Mouse (Mus musculus): ENCODE measurements at regions not wholly inside any gene's neighbourhood (a gene's known extent, or its start where the extent isn't known, plus 50 kb on each side); places are given as distances from the start of the nearest gene placed in this dataset.
A peak's percentile ranks its signal among the peaks of the same experiment; 100 is the strongest.

GRCm38 (mm10) chr4:93830701-93831100 is 495.4 kb upstream of the Tusc1 start:
- no peak for ATAC-seq
- Histone ChIP-seq H3K4me1 (ENCODE audit: control insufficient read depth, insufficient read depth, low read length) (no peaks in the 10 kb centered on the region), H3K27ac (ENCODE audit: low read length) (no peak overlapping the region), H3K4me3 (ENCODE audit: low read depth, low read length) (no peak overlapping the region), H3K36me3 (ENCODE audit: control insufficient read depth, insufficient read depth, low read length) (no peaks in the 10 kb centered on the region), H3K27me3 (ENCODE audit: control insufficient read depth, insufficient read depth, low read depth, low read length) (no peaks in the 10 kb centered on the region), H3K9me3 (replicated peaks; ENCODE audit: control insufficient read depth, low read length, poor library complexity, severe bottlenecking) (no peaks in the 10 kb centered on the region), H3K4me2 (ENCODE audit: low read length) (no peak overlapping the region), H3K9ac (ENCODE audit: low read depth, low read length) (no peak overlapping the region)

DNA sequence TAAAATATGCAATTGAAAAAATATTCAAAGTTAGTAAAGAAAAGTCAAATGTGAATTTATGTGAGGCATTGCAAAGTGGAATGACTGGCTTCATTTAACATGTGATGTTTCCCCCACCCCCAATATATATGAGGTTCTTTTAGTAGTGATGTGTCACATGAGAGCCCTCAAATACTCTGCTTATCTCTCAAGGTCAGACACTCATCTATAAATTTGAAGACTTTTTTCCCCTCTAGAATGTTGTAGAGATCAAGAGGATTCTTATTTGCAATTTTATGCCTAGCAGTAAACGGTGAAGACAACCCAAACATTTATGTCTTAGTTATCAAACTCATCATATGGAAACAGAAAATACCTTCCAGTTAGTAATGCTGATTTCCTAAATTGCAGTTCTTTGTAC is 457.8 kb upstream of the Tusc1 start:
- ATAC-seq, result no peak
- Histone ChIP-seq H3K9me3 (replicated peaks; ENCODE audit: control insufficient read depth, low read length, poor library complexity, severe bottlenecking) (no peaks in the 10 kb centered on the region), H3K36me3 (ENCODE audit: control insufficient read depth, insufficient read depth, low read length) (no peaks in the 10 kb centered on the region), H3K27me3 (ENCODE audit: control insufficient read depth, insufficient read depth, low read depth, low read length) (no peaks in the 10 kb centered on the region), H3K4me3 (ENCODE audit: low read depth, low read length) (no peak overlapping the region), H3K27ac (ENCODE audit: low read length) (no peak overlapping the region), H3K4me2 (ENCODE audit: low read length) (no peak overlapping the region), H3K4me1 (ENCODE audit: control insufficient read depth, insufficient read depth, low read length) (no peaks in the 10 kb centered on the region), H3K9ac (ENCODE audit: low read depth, low read length) (no peak overlapping the region)
- WGBS, result 78% methylated on average over 1 of the region's 1 CpGs

DNA sequence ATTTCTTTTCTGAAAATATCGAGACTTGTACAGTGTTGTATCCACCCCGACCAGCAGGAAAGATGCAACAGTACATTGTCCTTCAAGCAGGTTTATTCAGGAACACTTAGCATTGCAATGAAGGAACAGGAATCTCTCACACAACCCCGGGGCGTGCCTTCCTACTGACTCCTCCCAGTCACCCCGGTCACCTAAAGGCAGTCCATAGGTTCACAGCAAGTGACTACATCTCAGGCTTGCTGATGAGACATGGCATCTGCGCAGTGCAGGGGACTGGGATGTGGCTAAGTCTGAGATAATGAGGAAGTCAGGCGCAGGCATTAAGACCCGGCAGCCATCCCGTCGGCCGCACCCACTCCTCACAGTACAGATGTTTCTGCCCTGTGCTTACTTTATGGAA is 454.8 kb upstream of the Tusc1 start:
- no peak overlapping the region for H3K9ac ChIP-seq (ENCODE audit: low read depth, low read length)
- H3K4me3 ChIP-seq (ENCODE audit: low read depth, low read length), result no peak overlapping the region
- no peaks in the 10 kb centered on the region; the same call in 1 of the 2 replicates for H3K9me3 ChIP-seq (replicated peaks; ENCODE audit: control insufficient read depth, low read length, poor library complexity, severe bottlenecking)
- 78% methylated on average over 11 of the region's 11 CpGs for WGBS
- H3K27ac ChIP-seq (ENCODE audit: low read length), result no peak overlapping the region
- H3K36me3 ChIP-seq (ENCODE audit: control insufficient read depth, insufficient read depth, low read length), result no peaks in the 10 kb centered on the region
- H3K27me3 ChIP-seq (ENCODE audit: control insufficient read depth, insufficient read depth, low read depth, low read length), result no peaks in the 10 kb centered on the region
- H3K4me2 ChIP-seq (ENCODE audit: low read length), result no peak overlapping the region
- H3K4me1 ChIP-seq (ENCODE audit: control insufficient read depth, insufficient read depth, low read length), result no peaks in the 10 kb centered on the region
- ATAC-seq, result no peak

- H3K9me3 ChIP-seq (replicated peaks; ENCODE audit: control insufficient read depth, low read length, poor library complexity, severe bottlenecking), result no peaks in the 10 kb centered on the region
- H3K36me3 ChIP-seq (ENCODE audit: control insufficient read depth, insufficient read depth, low read length), result no peaks in the 10 kb centered on the region
- H3K4me1 ChIP-seq (ENCODE audit: control insufficient read depth, insufficient read depth, low read length), result no peaks in the 10 kb centered on the region
- no peaks in the 10 kb centered on the region for H3K27me3 ChIP-seq (ENCODE audit: control insufficient read depth, insufficient read depth, low read depth, low read length)
- no peak overlapping the region for H3K4me2 ChIP-seq (ENCODE audit: low read length)
- no peak overlapping the region for H3K4me3 ChIP-seq (ENCODE audit: low read depth, low read length)
- no peak for ATAC-seq
- H3K27ac ChIP-seq (ENCODE audit: low read length), result no peak overlapping the region
- no peak overlapping the region for H3K9ac ChIP-seq (ENCODE audit: low read depth, low read length)
- WGBS, result 93% methylated on average over 2 of the region's 2 CpGs
Observed at GRCm38 (mm10) chr4:93754497-93754896, 419.2 kb upstream of the Tusc1 start.

DNA sequence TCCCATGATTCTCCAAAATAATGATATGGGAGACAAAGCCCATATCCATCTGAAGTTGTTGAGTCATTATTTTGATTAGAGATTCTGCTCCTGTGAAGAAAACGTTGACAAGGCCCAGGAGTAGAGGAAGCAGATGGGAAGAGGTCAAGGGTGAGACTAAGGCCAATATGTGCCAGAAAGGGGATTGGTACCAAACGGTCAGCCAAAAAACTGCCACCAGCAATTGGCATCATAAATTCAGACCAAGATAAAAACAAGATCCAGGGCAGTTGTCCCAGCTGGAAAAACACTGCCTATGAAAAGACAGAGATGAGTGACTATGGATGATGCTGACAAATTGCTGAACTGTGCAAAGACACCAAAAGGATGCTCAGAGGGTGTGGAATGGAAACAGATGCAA is 411.0 kb upstream of the Tusc1 start:
- Histone ChIP-seq H3K9me3 (replicated peaks; ENCODE audit: control insufficient read depth, low read length, poor library complexity, severe bottlenecking) (no peaks in the 10 kb centered on the region), H3K36me3 (ENCODE audit: control insufficient read depth, insufficient read depth, low read length) (no peaks in the 10 kb centered on the region), H3K4me3 (ENCODE audit: low read depth, low read length) (no peak overlapping the region), H3K27me3 (ENCODE audit: control insufficient read depth, insufficient read depth, low read depth, low read length) (no peaks in the 10 kb centered on the region), H3K4me2 (ENCODE audit: low read length) (no peak overlapping the region), H3K9ac (ENCODE audit: low read depth, low read length) (no peak overlapping the region), H3K4me1 (ENCODE audit: control insufficient read depth, insufficient read depth, low read length) (no peaks in the 10 kb centered on the region), H3K27ac (ENCODE audit: low read length) (no peak overlapping the region)
- ATAC-seq, result no peak
- WGBS, result 79% methylated on average over 2 of the region's 2 CpGs

DNA sequence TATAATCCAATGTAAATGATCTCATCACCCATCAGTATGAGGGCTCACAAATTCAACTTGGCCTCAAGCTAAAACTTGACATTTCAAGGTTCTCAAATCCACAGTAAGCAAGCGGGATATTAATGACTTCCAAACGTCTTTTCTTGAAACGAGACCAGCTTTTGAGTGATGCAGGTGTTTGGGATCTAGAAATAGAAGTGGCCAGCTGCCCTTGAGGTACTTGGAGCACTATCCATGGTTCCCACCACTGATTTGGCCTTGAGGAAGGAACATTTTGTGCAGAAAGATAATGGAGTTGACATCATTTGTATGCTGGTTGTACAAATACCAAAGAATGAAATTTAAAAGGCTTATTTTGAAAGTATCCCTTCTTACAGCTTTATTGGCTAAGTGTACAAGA is 378.4 kb upstream of the Tusc1 start:
- Histone ChIP-seq H3K9ac (ENCODE audit: low read depth, low read length) (no peak overlapping the region), H3K4me1 (ENCODE audit: control insufficient read depth, insufficient read depth, low read length) (no peaks in the 10 kb centered on the region), H3K27ac (ENCODE audit: low read length) (no peak overlapping the region), H3K36me3 (ENCODE audit: control insufficient read depth, insufficient read depth, low read length) (no peaks in the 10 kb centered on the region), H3K4me3 (ENCODE audit: low read depth, low read length) (no peak overlapping the region), H3K27me3 (ENCODE audit: control insufficient read depth, insufficient read depth, low read depth, low read length) (no peaks in the 10 kb centered on the region), H3K4me2 (ENCODE audit: low read length) (no peak overlapping the region), H3K9me3 (replicated peaks; ENCODE audit: control insufficient read depth, low read length, poor library complexity, severe bottlenecking) (no peaks in the 10 kb centered on the region)
- no peak for ATAC-seq
- 68% methylated on average over 3 of the region's 3 CpGs for WGBS

DNA sequence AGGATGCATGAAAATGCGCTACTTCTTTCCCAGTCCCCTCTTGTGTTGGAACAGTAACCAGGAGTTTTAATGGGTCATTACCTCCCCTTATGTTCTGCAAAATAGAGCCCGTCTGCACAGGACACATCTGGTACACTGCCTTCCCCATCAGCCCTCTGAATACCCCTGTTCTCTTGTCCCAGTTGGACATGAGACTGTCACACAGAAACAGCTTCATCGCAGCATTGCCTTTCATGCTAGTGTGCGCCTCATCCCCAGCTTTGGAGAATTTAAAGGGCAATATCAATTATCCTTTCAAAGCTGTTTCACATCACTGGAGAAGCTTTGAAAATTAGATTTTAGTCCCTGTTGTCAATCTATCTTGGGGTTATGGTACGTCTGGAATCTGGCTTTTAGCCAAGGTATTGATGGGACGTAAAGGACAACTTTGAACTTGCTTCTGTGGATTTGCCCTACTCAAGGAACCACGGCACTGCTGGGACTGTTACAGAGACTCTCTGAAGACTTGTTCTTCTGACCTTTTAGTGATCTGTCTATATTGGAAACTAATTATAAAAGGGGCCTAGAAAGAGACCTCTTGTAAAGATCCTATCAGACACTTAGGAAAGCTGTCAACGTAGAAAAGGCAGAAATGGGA is 341.2 kb upstream of the Tusc1 start:
- WGBS, result 56% methylated on average over 8 of the region's 8 CpGs
- Histone ChIP-seq H3K27me3 (ENCODE audit: control insufficient read depth, insufficient read depth, low read depth, low read length) (no peaks in the 10 kb centered on the region), H3K9ac (ENCODE audit: low read depth, low read length) (no peak overlapping the region), H3K27ac (ENCODE audit: low read length) (peak overlapping the region; percentile 33; the same call in 1 of the 2 replicates), H3K4me1 (ENCODE audit: control insufficient read depth, insufficient read depth, low read length) (no peaks in the 10 kb centered on the region), H3K4me3 (ENCODE audit: low read depth, low read length) (no peak overlapping the region), H3K9me3 (replicated peaks; ENCODE audit: control insufficient read depth, low read length, poor library complexity, severe bottlenecking) (peaks cover 3% of the 10 kb centered on the region; the same call in 1 of the 2 replicates), H3K4me2 (ENCODE audit: low read length) (no peak overlapping the region), H3K36me3 (ENCODE audit: control insufficient read depth, insufficient read depth, low read length) (no peaks in the 10 kb centered on the region)
- ATAC-seq, result peak; percentile 68

GRCm38 (mm10) chr4:93675739-93676402 is 340.6 kb upstream of the Tusc1 start:
- ATAC-seq, result peak; percentile 71
- 53% methylated on average over 6 of the region's 6 CpGs for WGBS
- Histone ChIP-seq H3K4me3 (ENCODE audit: low read depth, low read length) (no peak overlapping the region), H3K27ac (ENCODE audit: low read length) (peak overlapping the region; percentile 33; the same call in 1 of the 2 replicates), H3K9ac (ENCODE audit: low read depth, low read length) (no peak overlapping the region), H3K27me3 (ENCODE audit: control insufficient read depth, insufficient read depth, low read depth, low read length) (no peaks in the 10 kb centered on the region), H3K9me3 (replicated peaks; ENCODE audit: control insufficient read depth, low read length, poor library complexity, severe bottlenecking) (peaks cover 3% of the 10 kb centered on the region; the same call in 1 of the 2 replicates), H3K4me1 (ENCODE audit: control insufficient read depth, insufficient read depth, low read length) (no peaks in the 10 kb centered on the region), H3K4me2 (ENCODE audit: low read length) (no peak overlapping the region), H3K36me3 (ENCODE audit: control insufficient read depth, insufficient read depth, low read length) (no peaks in the 10 kb centered on the region)

- no peaks in the 10 kb centered on the region for H3K36me3 ChIP-seq (ENCODE audit: control insufficient read depth, insufficient read depth, low read length)
- peaks cover 3% of the 10 kb centered on the region; the same call in 1 of the 2 replicates for H3K9me3 ChIP-seq (replicated peaks; ENCODE audit: control insufficient read depth, low read length, poor library complexity, severe bottlenecking)
- H3K4me1 ChIP-seq (ENCODE audit: control insufficient read depth, insufficient read depth, low read length), result no peaks in the 10 kb centered on the region
- no peak overlapping the region for H3K9ac ChIP-seq (ENCODE audit: low read depth, low read length)
- no peak for ATAC-seq
- H3K27me3 ChIP-seq (ENCODE audit: control insufficient read depth, insufficient read depth, low read depth, low read length), result no peaks in the 10 kb centered on the region
- H3K4me2 ChIP-seq (ENCODE audit: low read length), result no peak overlapping the region
- H3K27ac ChIP-seq (ENCODE audit: low read length), result no peak overlapping the region
- no peak overlapping the region for H3K4me3 ChIP-seq (ENCODE audit: low read depth, low read length)
Observed at GRCm38 (mm10) chr4:93669050-93669449, 333.7 kb upstream of the Tusc1 start.

Data from midbrain, embryonic 16.5 days (tissue).